Comparison of ENCODE assay signal across 20 mouse cellular contexts in genomic region chr9:121044471-121045206, GRCm38 (mm10).
A peak's percentile ranks its signal among the peaks of the same experiment; 100 is the strongest.
DNase-seq lines count a peak whose midpoint lies in the region; ATAC-seq and TF ChIP-seq lines count a peak whose summit lies in the region.
"Had no signal": no experiment of that assay in that cellular context is flagged by ENCODE, and none has a peak within 500 bp of the region (broad histone marks: within the 10 kb centered on the region; RNA-seq: fewer than 3 reads in every experiment).

No protein-coding gene starts in this region.

- no peaks in the 10 kb centered on the region for H3K27me3 ChIP-seq in forebrain, embryonic 12.5 days
- no peaks in the 10 kb centered on the region for H3K27me3 ChIP-seq in forebrain, embryonic 16.5 days (replicated peaks; ENCODE audit: control insufficient read depth, insufficient read depth, low read length)
- H3K27me3 ChIP-seq: liver, embryonic 12.5 days; neural tube, embryonic 12.5 days had no signal

- no peaks in the 10 kb centered on the region for H3K9me3 ChIP-seq in forebrain, embryonic 12.5 days
- no peaks in the 10 kb centered on the region for H3K9me3 ChIP-seq in forebrain, embryonic 16.5 days (ENCODE audit: control insufficient read depth, low read length)
- H3K9me3 ChIP-seq: embryonic facial prominence, embryonic 10.5 days; liver, embryonic 12.5 days; neural tube, embryonic 12.5 days had no signal

- H3K4me2 ChIP-seq in forebrain, embryonic 12.5 days = no peak overlapping the region
- no peak overlapping the region for H3K4me2 ChIP-seq in forebrain, embryonic 16.5 days (ENCODE audit: low read length)
- H3K4me2 ChIP-seq: liver, embryonic 12.5 days; neural tube, embryonic 12.5 days had no signal

- peaks cover 4% of the 10 kb centered on the region; the same call in 1 of the 2 replicates for H3K4me1 ChIP-seq in forebrain, embryonic 12.5 days
- peaks cover 3% of the 10 kb centered on the region; the same call in 1 of the 2 replicates for H3K4me1 ChIP-seq in forebrain, embryonic 16.5 days (replicated peaks; ENCODE audit: control insufficient read depth, insufficient read depth, low read length)
- H3K4me1 ChIP-seq: liver, embryonic 12.5 days had no signal

- H3K4me3 ChIP-seq in layer of hippocampus, adult 2 months = no peak overlapping the region
- no peak overlapping the region for H3K4me3 ChIP-seq in forebrain, embryonic 12.5 days (replicated peaks)
- H3K4me3 ChIP-seq in forebrain, embryonic 16.5 days (replicated peaks; ENCODE audit: low read length) = no peak overlapping the region
- H3K4me3 ChIP-seq: embryonic facial prominence, embryonic 10.5 days; left cerebral cortex, adult 2 months; liver, embryonic 12.5 days; neural tube, embryonic 12.5 days had no signal

- no peaks in the 10 kb centered on the region for H3K36me3 ChIP-seq in forebrain, embryonic 12.5 days (replicated peaks)
- H3K36me3 ChIP-seq in forebrain, embryonic 16.5 days (ENCODE audit: control insufficient read depth, insufficient read depth) = no peaks in the 10 kb centered on the region
- H3K36me3 ChIP-seq: embryonic facial prominence, embryonic 10.5 days; liver, embryonic 12.5 days; neural tube, embryonic 12.5 days had no signal

- peak in 1 of 2 experiments; percentile 9 for DNase-seq in layer of hippocampus, adult 2 months (ENCODE audit: low spot score in 2 of 2)
- no peak for DNase-seq in layer of hippocampus, adult 18-20 months (ENCODE audit: low spot score in 2 of 2)
- DNase-seq in frontal cortex, postnatal 10 days (ENCODE audit: low spot score in 2 of 2) = no peak
- DNase-seq in B cell, adult 2 months = no peak
- DNase-seq in thymus, adult 18-20 months = no peak
- DNase-seq: adrenal gland, postnatal 25 days; cerebellum, adult 11 months; gastrocnemius, postnatal 25 days; kidney, adult 18-20 months; kidney, postnatal 4 days; lung, adult 18-20 months; lung, postnatal 14 days; midbrain, embryonic 14.5 days; thymus, postnatal 25 days had no signal

- 79% methylated on average over 17 of the region's 17 CpGs for WGBS in forebrain, embryonic 12.5 days
- WGBS in forebrain, embryonic 16.5 days = 65% methylated on average over 17 of the region's 17 CpGs

- no peak for ATAC-seq in forebrain, embryonic 12.5 days (ENCODE audit: low FRiP score)
- ATAC-seq in forebrain, embryonic 16.5 days = peak; percentile 78
- ATAC-seq: liver, embryonic 12.5 days had no signal

- no peak for TF ChIP-seq CTCF in layer of hippocampus, adult 2 months (conservative IDR thresholded peaks at IDR 0.05)

- H3K9ac ChIP-seq in forebrain, embryonic 12.5 days = no peak overlapping the region
- H3K9ac ChIP-seq in forebrain, embryonic 16.5 days (replicated peaks; ENCODE audit: low read depth, low read length) = no peak overlapping the region
- H3K9ac ChIP-seq: liver, embryonic 12.5 days; neural tube, embryonic 12.5 days had no signal

- H3K27ac ChIP-seq in layer of hippocampus, adult 2 months = 0 out of 2 replicates have a peak overlapping the region, but pooled peaks have one; percentile 12
- peak overlapping the region; percentile 9; the same call in 1 of the 2 replicates for H3K27ac ChIP-seq in forebrain, embryonic 12.5 days
- no peak overlapping the region; the same call in 1 of the 2 replicates for H3K27ac ChIP-seq in forebrain, embryonic 16.5 days (ENCODE audit: low read length)
- H3K27ac ChIP-seq: embryonic facial prominence, embryonic 10.5 days; left cerebral cortex, adult 2 months; liver, embryonic 12.5 days; neural tube, embryonic 12.5 days had no signal
